ENCODE assay signal across 28 mouse cellular contexts in genomic region chr2:132278273-132278853, GRCm38 (mm10). TPM values are rescaled to one million over a fixed set of nuclear protein-coding genes. Genes with fewer than 3 reads are reported as not detected.
A peak's percentile ranks its signal among the peaks of the same experiment; 100 is the strongest.
DNase-seq lines count a peak whose midpoint lies in the region; ATAC-seq and TF ChIP-seq lines count a peak whose summit lies in the region.
"Had no signal": no experiment of that assay in that cellular context is flagged by ENCODE, and none has a peak within 500 bp of the region (broad histone marks: within the 10 kb centered on the region; RNA-seq: fewer than 3 reads in every experiment).

No protein-coding gene starts in this region.

- no peak for TF ChIP-seq POLR2A in liver, adult 2 months (IDR thresholded peaks at IDR 0.05; ENCODE audit: extremely low read depth, insufficient read depth, low read length)

- no peaks in the 10 kb centered on the region for H3K36me3 ChIP-seq in liver, adult 2 months (ENCODE audit: control insufficient read depth, insufficient read depth, low read length)
- no peaks in the 10 kb centered on the region for H3K36me3 ChIP-seq in liver, embryonic 11.5 days (ENCODE audit: control insufficient read depth, insufficient read depth, low read length)
- H3K36me3 ChIP-seq in hindbrain, embryonic 14.5 days (replicated peaks; ENCODE audit: control insufficient read depth, insufficient read depth): peaks cover 11% of the 10 kb centered on the region; the same call in 1 of the 2 replicates

- no peak overlapping the region for H3K4me3 ChIP-seq in liver, adult 2 months (ENCODE audit: insufficient read depth, low read depth, low read length)
- H3K4me3 ChIP-seq in liver, embryonic 11.5 days (ENCODE audit: low read depth, low read length): no peak overlapping the region
- H3K4me3 ChIP-seq in brown adipose tissue, adult 24 weeks (ENCODE audit: insufficient read depth, low read depth, low read length): no peak overlapping the region
- H3K4me3 ChIP-seq in hindbrain, embryonic 14.5 days (replicated peaks; ENCODE audit: low read length): no peak overlapping the region
- H3K4me3 ChIP-seq: heart, embryonic 13.5 days; hindbrain, embryonic 15.5 days; limb, embryonic 12.5 days; liver, embryonic 12.5 days had no signal

- ATAC-seq in liver, embryonic 11.5 days (replicated peaks; ENCODE audit: low FRiP score): no peak
- no peak for ATAC-seq in hindbrain, embryonic 14.5 days (ENCODE audit: low FRiP score)
- ATAC-seq: forebrain, embryonic 14.5 days; inflammation-experienced regulatory T-cells, adult 6 months; liver, embryonic 12.5 days; liver, postnatal 0 days had no signal

- H3K27ac ChIP-seq in liver, adult 2 months (replicated peaks; ENCODE audit: insufficient read depth, low read depth, low read length): 0 out of 2 replicates have a peak overlapping the region, but pooled peaks have one; percentile 19
- no peak overlapping the region for H3K27ac ChIP-seq in liver, embryonic 11.5 days (ENCODE audit: low read depth, low read length)
- H3K27ac ChIP-seq in brown adipose tissue, adult 24 weeks (replicated peaks; ENCODE audit: low read depth, low read length): 0 out of 2 replicates have a peak overlapping the region, but pooled peaks have one; percentile 0
- H3K27ac ChIP-seq in hindbrain, embryonic 14.5 days: no peak overlapping the region
- H3K27ac ChIP-seq: heart, embryonic 13.5 days; hindbrain, embryonic 15.5 days; limb, embryonic 12.5 days; liver, embryonic 12.5 days; stomach, postnatal 0 days had no signal

- 87% methylated on average over 8 of the region's 8 CpGs for WGBS in liver, adult 2 months
- 67% methylated on average over 8 of the region's 8 CpGs for WGBS in liver, embryonic 11.5 days
- 77% methylated on average over 8 of the region's 8 CpGs for WGBS in hindbrain, embryonic 14.5 days

- H3K79me2 ChIP-seq in liver, adult 2 months (ENCODE audit: control insufficient read depth, insufficient read depth, low read length): peaks cover 26% of the 10 kb centered on the region

- no peaks in the 10 kb centered on the region for H3K27me3 ChIP-seq in liver, adult 2 months (ENCODE audit: control insufficient read depth, insufficient read depth, low read length)
- H3K27me3 ChIP-seq in liver, embryonic 11.5 days (replicated peaks; ENCODE audit: control insufficient read depth, insufficient read depth, low read length): no peaks in the 10 kb centered on the region
- no peaks in the 10 kb centered on the region for H3K27me3 ChIP-seq in hindbrain, embryonic 14.5 days (ENCODE audit: control insufficient read depth, insufficient read depth, low read length)
- H3K27me3 ChIP-seq: CH12.LX; heart, embryonic 13.5 days; hindbrain, embryonic 15.5 days; limb, embryonic 12.5 days; liver, embryonic 12.5 days had no signal

- TF ChIP-seq CTCF in liver, adult 2 months (IDR thresholded peaks at IDR 0.05; ENCODE audit: low read depth, low read length): no peak

- H3K4me2 ChIP-seq in liver, embryonic 11.5 days: no peak overlapping the region
- no peak overlapping the region for H3K4me2 ChIP-seq in hindbrain, embryonic 14.5 days (replicated peaks)
- H3K4me2 ChIP-seq: heart, embryonic 13.5 days; hindbrain, embryonic 15.5 days; limb, embryonic 12.5 days; liver, embryonic 12.5 days had no signal

- peak; percentile 21 for DNase-seq in kidney, adult 9 months
- DNase-seq in kidney, adult 8-10 months: no peak
- no peak for DNase-seq in liver, adult 2 months (ENCODE audit: extremely low read depth, low read depth, low spot score)
- DNase-seq in liver, embryonic 11.5 days (ENCODE audit: low spot score): no peak
- peak; percentile 36 for DNase-seq in Muller cell, postnatal 12 days (ENCODE audit: inconsistent ontology term)
- no peak for DNase-seq in hindbrain, embryonic 14.5 days (ENCODE audit: low spot score)
- DNase-seq: adrenal gland, postnatal 10 days; cerebellum, adult 11 months; cerebellum, adult 9-10 months; cerebellum, postnatal 36 days; heart, postnatal 10 days; kidney, adult 2 months; layer of hippocampus, adult 9-11 months; liver, postnatal 0 days; lung, postnatal 36 days; midbrain, embryonic 14.5 days; right cerebral cortex, postnatal 4 days; thymus, adult 18-20 months; thymus, postnatal 25 days had no signal

- no peaks in the 10 kb centered on the region for H3K9me3 ChIP-seq in liver, embryonic 11.5 days (ENCODE audit: control insufficient read depth, low read length)
- H3K9me3 ChIP-seq in hindbrain, embryonic 14.5 days (ENCODE audit: control insufficient read depth, low read length): no peaks in the 10 kb centered on the region
- H3K9me3 ChIP-seq: heart, embryonic 13.5 days; hindbrain, embryonic 15.5 days; limb, embryonic 12.5 days; liver, embryonic 12.5 days had no signal

- H3K9ac ChIP-seq in liver, adult 2 months (ENCODE audit: low read depth, low read length): no peak overlapping the region
- H3K9ac ChIP-seq in liver, embryonic 11.5 days (ENCODE audit: low read depth, low read length): no peak overlapping the region
- no peak overlapping the region for H3K9ac ChIP-seq in hindbrain, embryonic 14.5 days
- H3K9ac ChIP-seq: heart, embryonic 13.5 days; hindbrain, embryonic 15.5 days; limb, embryonic 12.5 days; liver, embryonic 12.5 days; liver, postnatal 0 days had no signal

- H3K4me1 ChIP-seq in liver, adult 2 months (ENCODE audit: control insufficient read depth, insufficient read depth, low read length): peaks cover 35% of the 10 kb centered on the region
- H3K4me1 ChIP-seq in liver, embryonic 11.5 days (replicated peaks; ENCODE audit: control insufficient read depth, insufficient read depth, low read length): peaks cover 25% of the 10 kb centered on the region
- peaks cover 33% of the 10 kb centered on the region for H3K4me1 ChIP-seq in brown adipose tissue, adult 24 weeks (ENCODE audit: control insufficient read depth, insufficient read depth, insufficient read length, low read length)
- peaks cover 24% of the 10 kb centered on the region for H3K4me1 ChIP-seq in hindbrain, embryonic 14.5 days (replicated peaks; ENCODE audit: control insufficient read depth, insufficient read depth, low read length)

RNA-seq across cellular contexts. Expression of gene Cds2, which starts 15.4 kb away (rescaled TPM):
- 48.1 and 63.4 TPM in 2 replicates for total RNA-seq in liver, adult 2 months (2014; rRNA removed)
- 41.6 and 43.8 TPM in 2 replicates for polyA plus RNA-seq in liver, adult 2 months (2012; rRNA removed)
- 12.9 and 19.0 TPM in 2 replicates for polyA plus RNA-seq in liver, embryonic 11.5 days (2014; fragmentation: Nextera tagmentation; extraction: Ambion mirVana)
- polyA plus RNA-seq in brown adipose tissue, adult 24 weeks (2012; ENCODE audit: insufficient read depth, insufficient read length, missing spikeins): 27.4 and 37.3 TPM in 2 replicates
- 57.2 and 59.9 TPM in 2 replicates for polyA plus RNA-seq in hindbrain, embryonic 14.5 days (2014; fragmentation: Nextera tagmentation; extraction: Ambion mirVana)

RNA-seq across cellular contexts. Expression of gene Pcna, which starts 25.2 kb away (rescaled TPM):
- total RNA-seq in liver, adult 2 months (2014; rRNA removed): 39.0 and 47.1 TPM in 2 replicates
- polyA plus RNA-seq in liver, adult 2 months (2012; rRNA removed): 20.6 and 22.5 TPM in 2 replicates
- polyA plus RNA-seq in liver, embryonic 11.5 days (2014; fragmentation: Nextera tagmentation; extraction: Ambion mirVana): 415 and 419 TPM in 2 replicates
- polyA plus RNA-seq in brown adipose tissue, adult 24 weeks (2012; ENCODE audit: insufficient read depth, insufficient read length, missing spikeins): 46.7 and 56.1 TPM in 2 replicates
- polyA plus RNA-seq in hindbrain, embryonic 14.5 days (2014; fragmentation: Nextera tagmentation; extraction: Ambion mirVana): 111 and 120 TPM in 2 replicates

RNA-seq across cellular contexts. Expression of gene Tmem230, which starts 30.8 kb away (rescaled TPM):
- total RNA-seq in liver, adult 2 months (2014; rRNA removed): 14.8 and 23.0 TPM in 2 replicates
- 35.2 and 76.3 TPM in 2 replicates for polyA plus RNA-seq in liver, adult 2 months (2012; rRNA removed)
- 37.9 and 38.2 TPM in 2 replicates for polyA plus RNA-seq in liver, embryonic 11.5 days (2014; fragmentation: Nextera tagmentation; extraction: Ambion mirVana)
- 24.9 and 31.3 TPM in 2 replicates for polyA plus RNA-seq in brown adipose tissue, adult 24 weeks (2012; ENCODE audit: insufficient read depth, insufficient read length, missing spikeins)
- 47.1 and 48.8 TPM in 2 replicates for polyA plus RNA-seq in hindbrain, embryonic 14.5 days (2014; fragmentation: Nextera tagmentation; extraction: Ambion mirVana)

Comparison
In these comparisons a context has a peak if more than half of its experiments do, and no peak if none do; other contexts are left out.
1. DNase-seq: peak in kidney, adult 9 months (single experiment) and Muller cell, postnatal 12 days (single experiment); none in kidney, adult 8-10 months (0 of 2), liver, adult 2 months (single experiment), liver, embryonic 11.5 days (single experiment) and hindbrain, embryonic 14.5 days (single experiment).
2. H3K27ac ChIP-seq: peak in liver, adult 2 months (single experiment) and brown adipose tissue, adult 24 weeks (single experiment); none in liver, embryonic 11.5 days (single experiment) and hindbrain, embryonic 14.5 days (single experiment).